Mouse (Mus musculus) hindbrain, embryonic 11.5 days (tissue): ENCODE measurements at regions not wholly inside any gene's neighbourhood (a gene's known extent, or its start where the extent isn't known, plus 50 kb on each side); places are given as distances from the start of the nearest gene placed in this dataset.

ENCODE experiments used
- ATAC-seq: fragments of 200-750 bp; cut with Nextera tagmentation; 2 replicates; pipeline ENCODE4 v1.8.0; 2017; ENCODE audit warnings: mild to moderate bottlenecking, moderate TSS enrichment, moderate library complexity; ENCODE audit not compliant: low FRiP score
- DNase-seq: peaks from one replicate; pipeline ENCODE4 v3.0.0-alpha.2; 2015; ENCODE audit warnings: low spot score
- H3K27ac ChIP-seq: fragments of 300-500 bp; sonication (generic); 2 replicates; pipeline ENCODE4 v1.5.1; 2014; ENCODE audit warnings: mild to moderate bottlenecking, low read depth, low read length
- H3K27me3 ChIP-seq: fragments of 300-500 bp; sonication (generic); 2 replicates; pipeline ENCODE4 v1.6.1; 2014; ENCODE audit warnings: mild to moderate bottlenecking, low read length, moderate library complexity, mixed read lengths; ENCODE audit not compliant: control insufficient read depth, insufficient read depth
- H3K36me3 ChIP-seq: fragments of 300-500 bp; sonication (generic); 2 replicates; pipeline ENCODE4 v1.6.1; 2014; ENCODE audit warnings: mild to moderate bottlenecking, low read length, moderate library complexity, mixed read lengths; ENCODE audit not compliant: control insufficient read depth, insufficient read depth
- H3K4me1 ChIP-seq: fragments of 300-500 bp; sonication (generic); replicated peaks from 2 replicates; pipeline ENCODE4 v1.6.1; 2014; ENCODE audit warnings: low read length, mixed read lengths; ENCODE audit not compliant: control insufficient read depth, insufficient read depth
- H3K4me2 ChIP-seq: fragments of 300-500 bp; sonication (generic); replicated peaks from 2 replicates; pipeline ENCODE4 v1.6.1; 2014; ENCODE audit warnings: mild to moderate bottlenecking, low read depth, low read length
- H3K4me3 ChIP-seq: fragments of 300-500 bp; sonication (generic); 2 replicates; pipeline ENCODE4 v1.5.1; 2014; ENCODE audit warnings: low read depth, low read length
- H3K9ac ChIP-seq: fragments of 300-500 bp; sonication (generic); 2 replicates; pipeline ENCODE4 v1.6.1; 2014; ENCODE audit warnings: low read depth, low read length
- H3K9me3 ChIP-seq: fragments of 300-500 bp; sonication (generic); 2 replicates; pipeline ENCODE4 v1.6.1; 2016; ENCODE audit warnings: low read length; ENCODE audit not compliant: control insufficient read depth
- WGBS: fragments of 180-500 bp; shearing (Covaris S2); extraction: QIAGEN DNeasy Blood & Tissue Kit; methylation state at CpG from one replicate; pipeline ENCODE4 v1.1.7; 2014; 5-methylcytosine and 5-hydroxymethylcytosine counted together

- 0% methylated on average over 3 of the region's 3 CpGs for WGBS
- Histone ChIP-seq H3K9me3 (no peaks in the 10 kb centered on the region), H3K9ac (no peak overlapping the region), H3K27me3 (no peaks in the 10 kb centered on the region), H3K4me1 (no peaks in the 10 kb centered on the region), H3K4me2 (no peak overlapping the region), H3K36me3 (no peaks in the 10 kb centered on the region), H3K27ac (no peak overlapping the region), H3K4me3 (no peak overlapping the region)
- ATAC-seq (peak; percentile 60; the same call in 1 of the 2 replicates), DNase-seq (peak; percentile 67)
Measured at GRCm38 (mm10) chr2:44474653-44475052, 452.8 kb downstream of the Gtdc1 start.

DNA sequence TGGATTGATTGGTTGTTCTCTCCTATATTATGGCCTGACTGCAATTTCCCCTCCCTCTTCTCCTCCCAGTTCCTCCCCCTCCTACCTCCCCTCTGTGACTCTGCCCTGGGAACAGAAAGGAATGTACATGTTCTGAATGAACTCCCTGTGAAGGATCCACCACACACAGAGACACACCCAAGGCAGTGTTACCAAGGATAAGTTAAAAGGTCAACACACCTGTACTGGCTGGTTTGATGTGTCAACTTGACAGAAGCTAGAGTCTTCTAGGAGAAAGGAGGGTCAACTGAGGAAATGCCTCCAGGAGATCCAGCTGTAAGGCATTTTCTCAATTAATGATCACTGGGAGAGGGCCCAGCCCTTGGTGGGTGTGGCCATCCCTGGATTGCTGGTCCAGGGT, 456.1 kb downstream of the Gtdc1 start:
- H3K9ac ChIP-seq, result no peak overlapping the region
- H3K4me2 ChIP-seq, result no peak overlapping the region
- no peak overlapping the region for H3K4me3 ChIP-seq
- H3K4me1 ChIP-seq, result no peaks in the 10 kb centered on the region
- H3K9me3 ChIP-seq, result no peaks in the 10 kb centered on the region
- no peaks in the 10 kb centered on the region for H3K27me3 ChIP-seq
- DNase-seq (no peak), ATAC-seq (no peak)
- no peak overlapping the region for H3K27ac ChIP-seq
- no peaks in the 10 kb centered on the region for H3K36me3 ChIP-seq

DNA sequence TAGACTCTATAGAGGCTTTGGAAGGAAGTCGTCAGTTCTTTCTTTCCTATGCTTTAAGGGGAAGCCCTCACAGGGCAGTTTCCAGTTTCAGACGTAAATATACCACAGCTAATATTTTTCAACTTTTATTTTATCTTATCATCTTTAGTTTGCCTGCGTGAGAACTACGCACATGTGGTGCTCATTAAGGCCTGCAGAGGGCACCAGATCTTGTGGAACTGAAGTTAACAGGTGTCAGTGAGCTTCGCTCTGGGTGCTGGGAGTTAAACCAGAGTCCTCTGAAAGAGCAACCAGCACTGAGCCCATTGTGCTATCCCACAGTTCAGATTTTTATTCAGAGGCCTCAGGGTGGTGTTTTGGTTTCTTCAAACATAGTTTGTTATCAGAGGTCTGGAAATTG, 456.5 kb downstream of the Gtdc1 start:
- Histone ChIP-seq H3K27me3 (no peaks in the 10 kb centered on the region), H3K9me3 (no peaks in the 10 kb centered on the region), H3K4me1 (no peaks in the 10 kb centered on the region), H3K36me3 (no peaks in the 10 kb centered on the region), H3K4me2 (no peak overlapping the region), H3K27ac (no peak overlapping the region), H3K4me3 (no peak overlapping the region), H3K9ac (no peak overlapping the region)
- ATAC-seq (no peak), DNase-seq (no peak)
- WGBS, result 96% methylated on average over 5 of the region's 5 CpGs

- Histone ChIP-seq H3K4me1 (no peaks in the 10 kb centered on the region), H3K27ac (no peak overlapping the region), H3K4me2 (no peak overlapping the region), H3K27me3 (no peaks in the 10 kb centered on the region), H3K4me3 (no peak overlapping the region), H3K9ac (no peak overlapping the region), H3K36me3 (no peaks in the 10 kb centered on the region), H3K9me3 (no peaks in the 10 kb centered on the region)
- 84% methylated on average over 7 of the region's 7 CpGs for WGBS
- no peak for ATAC-seq
- no peak for DNase-seq
Measured at GRCm38 (mm10) chr2:44464631-44465030, 462.8 kb downstream of the Gtdc1 start.

DNA sequence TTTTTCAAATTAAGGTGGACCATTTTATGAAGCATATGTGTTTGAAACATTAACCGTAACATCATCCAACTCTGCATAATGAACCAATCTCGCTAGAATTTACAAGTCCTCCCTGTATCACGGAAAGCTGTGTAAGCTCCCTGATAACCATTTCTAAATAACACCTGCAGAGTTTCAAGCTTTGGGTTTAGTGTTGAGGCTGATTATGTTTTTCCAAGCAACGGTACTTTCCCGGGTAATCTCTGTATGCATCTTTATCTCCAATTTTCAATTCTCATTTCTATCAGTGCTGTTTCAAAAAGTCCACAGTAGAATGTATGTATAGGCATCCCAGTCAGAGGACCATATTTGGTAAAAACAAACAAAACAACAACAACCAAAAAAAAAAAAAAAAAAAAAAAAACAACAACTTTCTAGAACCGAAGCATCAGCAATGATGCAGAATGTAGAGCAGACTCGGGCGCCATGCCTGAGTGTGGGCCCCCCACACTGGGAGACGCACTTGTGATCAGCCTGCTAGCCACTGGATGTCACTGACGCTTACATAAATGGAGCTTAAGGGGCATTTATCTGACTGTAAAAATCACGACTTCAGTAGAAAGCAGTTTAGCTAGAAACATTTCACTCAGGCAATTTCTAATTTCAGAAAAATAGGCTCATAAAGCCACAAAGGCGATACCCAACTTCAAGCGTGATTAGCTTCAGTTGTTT, 464.7 kb downstream of the Gtdc1 start:
- H3K4me2 ChIP-seq, result no peak overlapping the region
- H3K4me1 ChIP-seq, result no peaks in the 10 kb centered on the region
- no peaks in the 10 kb centered on the region for H3K9me3 ChIP-seq
- 92% methylated on average over 13 of the region's 13 CpGs for WGBS
- no peaks in the 10 kb centered on the region for H3K27me3 ChIP-seq
- H3K36me3 ChIP-seq, result no peaks in the 10 kb centered on the region
- DNase-seq (no peak), ATAC-seq (no peak)
- no peak overlapping the region for H3K9ac ChIP-seq
- no peak overlapping the region for H3K27ac ChIP-seq
- H3K4me3 ChIP-seq, result no peak overlapping the region

GRCm38 (mm10) chr2:44461289-44462250, 465.9 kb downstream of the Gtdc1 start:
- Histone ChIP-seq H3K9ac (no peak overlapping the region), H3K4me3 (no peak overlapping the region), H3K27ac (no peak overlapping the region), H3K4me1 (no peaks in the 10 kb centered on the region), H3K4me2 (no peak overlapping the region), H3K9me3 (no peaks in the 10 kb centered on the region), H3K27me3 (no peaks in the 10 kb centered on the region), H3K36me3 (no peaks in the 10 kb centered on the region)
- WGBS, result 75% methylated on average over 16 of the region's 16 CpGs
- ATAC-seq (no peak), DNase-seq (no peak)

DNA sequence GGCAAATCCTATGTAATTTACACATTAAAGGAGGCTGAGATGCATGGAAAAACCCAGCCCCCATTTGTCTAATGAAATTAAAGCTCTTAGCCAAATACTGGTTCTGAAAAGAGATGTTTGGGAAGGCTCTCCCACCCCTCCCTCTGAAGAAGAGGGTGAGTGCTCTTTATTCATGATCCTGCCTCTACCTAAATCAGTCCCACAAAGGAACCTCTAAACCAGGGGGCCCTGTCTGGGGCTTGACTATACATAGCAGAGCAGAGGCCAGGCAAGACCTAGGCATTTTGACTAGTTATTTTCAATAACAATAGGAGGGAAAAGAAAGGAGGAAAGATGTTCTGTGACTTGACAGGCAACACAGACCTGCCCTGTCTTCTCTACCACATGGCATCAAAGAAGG, 478.0 kb downstream of the Gtdc1 start:
- no peaks in the 10 kb centered on the region for H3K36me3 ChIP-seq
- H3K27ac ChIP-seq, result no peak overlapping the region
- no peak for ATAC-seq
- no peaks in the 10 kb centered on the region for H3K4me1 ChIP-seq
- DNase-seq, result no peak
- H3K9ac ChIP-seq, result no peak overlapping the region
- H3K4me3 ChIP-seq, result no peak overlapping the region
- no peaks in the 10 kb centered on the region for H3K27me3 ChIP-seq
- H3K9me3 ChIP-seq, result no peaks in the 10 kb centered on the region
- H3K4me2 ChIP-seq, result no peak overlapping the region
